Mouse (Mus musculus): ENCODE measurements around the gene Cryab. TPM values are rescaled to one million over a fixed set of nuclear protein-coding genes. Genes with fewer than 3 reads are reported as not detected.

Gene Cryab
- polyA plus RNA-seq, 1 experiment = 6.1 TPM

- peak; percentile 66 for DNase-seq (ENCODE audit: low read depth)
These were observed 49.9 kb downstream of the Cryab start for GRCm38 (mm10) chr9:50800985-50801384.

GRCm38 (mm10) chr9:50803055-50803671 lies 52.0 kb downstream of the Cryab start:
- DNase-seq (ENCODE audit: low read depth) = no peak

More at GRCm38 (mm10) chr9:50800985-50801384, 49.9 kb downstream of the Cryab start:
- peak; percentile 55; the same call in 1 of the 2 replicates for TF ChIP-seq CTCF (IDR thresholded peaks at IDR 0.05; ENCODE audit: borderline replicate concordance, extremely low read depth, insufficient read depth, insufficient read length)
- TF ChIP-seq POLR2A (IDR thresholded peaks at IDR 0.05; ENCODE audit: borderline replicate concordance, extremely low read depth, insufficient read depth, insufficient read length, poor library complexity, severe bottlenecking) = no peak

More at GRCm38 (mm10) chr9:50803055-50803671, 52.0 kb downstream of the Cryab start:
- TF ChIP-seq POLR2A (IDR thresholded peaks at IDR 0.05; ENCODE audit: borderline replicate concordance, extremely low read depth, insufficient read depth, insufficient read length, poor library complexity, severe bottlenecking) (no peak), CTCF (IDR thresholded peaks at IDR 0.05; ENCODE audit: borderline replicate concordance, extremely low read depth, insufficient read depth, insufficient read length) (no peak)

Other genes with a start within 250 kb of the Cryab start
- 73.9 and 77.3 TPM in 2 replicates for gene Pts, start 222.6 kb upstream of the Cryab start, polyA plus RNA-seq (2012; rRNA removed)
- 13.0 and 13.2 TPM in 2 replicates for gene Il18, start 196.5 kb upstream of the Cryab start, polyA plus RNA-seq (2012; rRNA removed)
- gene Bco2, start 196.1 kb upstream of the Cryab start, polyA plus RNA-seq (2012; rRNA removed) = 0.26 and 0.37 TPM in 2 replicates
- not detected in 2 replicates for gene Tex12, start 190.0 kb upstream of the Cryab start, polyA plus RNA-seq (2012; rRNA removed)
- 141 and 178 TPM in 2 replicates for gene Sdhd, start 147.5 kb upstream of the Cryab start, polyA plus RNA-seq (2012; rRNA removed)
- gene Timm8b, start 147.4 kb upstream of the Cryab start, polyA plus RNA-seq (2012; rRNA removed) = 302 and 372 TPM in 2 replicates
- gene Pih1d2, start 134.0 kb upstream of the Cryab start, polyA plus RNA-seq (2012; rRNA removed) = 4.6 and 5.1 TPM in 2 replicates
- gene Nkapd1, start 133.9 kb upstream of the Cryab start, polyA plus RNA-seq (2012; rRNA removed) = 18.4 and 21.5 TPM in 2 replicates
- gene Dlat, start 91.5 kb upstream of the Cryab start, polyA plus RNA-seq (2012; rRNA removed) = 25.4 and 32.9 TPM in 2 replicates
- gene Dixdc1, start 11.8 kb upstream of the Cryab start, polyA plus RNA-seq (2012; rRNA removed) = 29.9 and 40.6 TPM in 2 replicates
- 1.2 and 1.7 TPM in 2 replicates for gene 2310030G06Rik, start 4.8 kb upstream of the Cryab start, polyA plus RNA-seq (2012; rRNA removed)
- gene Hspb2, start 1.0 kb downstream of the Cryab start, polyA plus RNA-seq (2012; rRNA removed) = 1.3 and 1.8 TPM in 2 replicates
- gene Fdxacb1, start 16.9 kb downstream of the Cryab start, polyA plus RNA-seq (2012; rRNA removed) = 8.0 and 8.3 TPM in 2 replicates
- gene Alg9, start 23.7 kb downstream of the Cryab start, polyA plus RNA-seq (2012; rRNA removed) = 52.4 and 53.9 TPM in 2 replicates
- gene 1110032A03Rik, start 24.2 kb downstream of the Cryab start, polyA plus RNA-seq (2012; rRNA removed) = 46.5 and 50.1 TPM in 2 replicates
- gene Ppp2r1b, start 94.0 kb downstream of the Cryab start, polyA plus RNA-seq (2012; rRNA removed) = 32.2 and 38.5 TPM in 2 replicates

All from brain, embryonic 14.5 days (tissue).